Mouse (Mus musculus) neural tube, embryonic 12.5 days (tissue): ENCODE measurements at regions not wholly inside any gene's neighbourhood (a gene's known extent, or its start where the extent isn't known, plus 50 kb on each side); places are given as distances from the start of the nearest gene placed in this dataset.

Experiments used
- ATAC-seq: fragments of 200-750 bp; cut with Nextera tagmentation; 2 replicates; pipeline ENCODE4 v1.8.0; 2017; ENCODE audit warnings: low read depth, mild to moderate bottlenecking, moderate TSS enrichment, moderate library complexity; ENCODE audit not compliant: low FRiP score
- H3K27ac ChIP-seq: fragments of 300-500 bp; sonication (generic); 2 replicates; pipeline ENCODE4 v1.5.1; 2016
- H3K27me3 ChIP-seq: fragments of 300-500 bp; sonication (generic); replicated peaks from 2 replicates; pipeline ENCODE4 v1.6.1; 2016; ENCODE audit warnings: mild to moderate bottlenecking
- H3K36me3 ChIP-seq: fragments of 300-500 bp; sonication (generic); 2 replicates; pipeline ENCODE4 v1.6.1; 2016; ENCODE audit warnings: mild to moderate bottlenecking
- H3K4me1 ChIP-seq: fragments of 300-500 bp; sonication (generic); 2 replicates; pipeline ENCODE4 v1.6.1; 2016
- H3K4me2 ChIP-seq: fragments of 300-500 bp; sonication (generic); replicated peaks from 2 replicates; pipeline ENCODE4 v1.6.1; 2016; ENCODE audit warnings: mild to moderate bottlenecking
- H3K4me3 ChIP-seq: fragments of 300-500 bp; sonication (generic); 2 replicates; pipeline ENCODE4 v1.5.1; 2016
- H3K9ac ChIP-seq: fragments of 300-500 bp; sonication (generic); 2 replicates; pipeline ENCODE4 v1.6.1; 2016; ENCODE audit warnings: mild to moderate bottlenecking
- H3K9me3 ChIP-seq: fragments of 300-500 bp; sonication (generic); 2 replicates; pipeline ENCODE4 v1.6.1; 2016; ENCODE audit warnings: mild to moderate bottlenecking
- WGBS: fragments of 180-500 bp; shearing (Covaris S2); methylation state at CpG from one replicate; pipeline ENCODE4 v1.1.7; 2016; 5-methylcytosine and 5-hydroxymethylcytosine counted together

DNA sequence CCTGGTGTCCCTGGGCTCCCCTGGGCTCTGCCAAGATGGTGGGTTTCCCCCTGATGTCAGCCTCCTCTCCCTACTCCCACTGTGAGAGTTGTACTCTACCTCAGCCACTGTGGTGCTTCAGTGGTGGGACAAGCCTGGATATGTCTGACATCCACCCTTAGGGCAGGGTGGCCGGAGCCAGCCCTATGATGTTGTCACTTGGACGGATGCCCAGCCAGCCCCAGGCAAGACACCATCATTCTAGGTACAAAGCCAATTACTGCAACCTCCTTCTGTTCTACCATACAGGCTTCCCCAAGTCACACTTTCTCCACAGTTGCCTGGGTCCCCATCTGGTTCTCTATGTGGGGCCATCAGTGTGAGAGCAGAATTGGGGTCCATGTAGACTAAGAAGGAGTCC lies 141.0 kb upstream of the Smim23 start:
- Histone ChIP-seq H3K27ac (no peak overlapping the region), H3K4me1 (0 out of 2 replicates have a peak, but pooled peaks cover 5% of the 10 kb centered on the region), H3K27me3 (no peaks in the 10 kb centered on the region), H3K4me2 (no peak overlapping the region), H3K4me3 (no peak overlapping the region), H3K9ac (no peak overlapping the region), H3K9me3 (no peaks in the 10 kb centered on the region), H3K36me3 (no peaks in the 10 kb centered on the region)
- ATAC-seq, result no peak
- WGBS, result 88% methylated on average over 2 of the region's 2 CpGs

DNA sequence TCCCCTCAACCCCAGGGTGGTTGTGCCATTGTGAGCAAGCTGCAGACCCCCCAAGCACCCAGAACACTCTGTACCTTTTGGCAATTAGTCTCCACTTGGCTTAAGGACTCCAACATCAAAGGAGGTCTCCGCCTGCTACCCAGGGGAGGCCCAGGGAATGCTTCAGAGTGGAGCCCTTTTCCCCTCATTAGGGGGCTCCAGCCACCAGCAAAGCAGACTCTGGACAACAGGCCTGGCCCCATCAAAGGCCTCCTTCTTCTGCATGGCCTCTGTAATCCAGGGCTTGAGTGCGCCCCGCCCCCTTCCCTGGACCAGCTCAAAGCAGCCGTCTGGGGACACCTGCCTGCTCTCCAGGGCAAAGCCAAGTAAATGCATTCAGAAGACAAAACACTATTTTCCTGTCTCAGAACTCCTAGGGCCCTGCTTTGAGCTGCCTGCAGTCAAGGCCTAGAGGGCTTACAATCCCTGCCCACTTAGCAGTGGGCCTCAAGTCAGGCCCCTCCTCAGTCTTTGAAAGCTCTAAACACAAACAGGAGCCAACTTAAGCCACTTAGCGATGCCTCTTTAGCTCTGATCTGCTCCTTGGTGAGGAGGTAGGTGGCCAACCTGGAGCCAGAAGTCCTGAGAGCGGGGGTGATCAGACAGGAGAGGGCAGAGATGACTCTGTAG lies 139.4 kb upstream of the Smim23 start:
- H3K27ac ChIP-seq, result no peak overlapping the region
- WGBS, result 18% methylated on average over 6 of the region's 6 CpGs
- H3K27me3 ChIP-seq, result no peaks in the 10 kb centered on the region

DNA sequence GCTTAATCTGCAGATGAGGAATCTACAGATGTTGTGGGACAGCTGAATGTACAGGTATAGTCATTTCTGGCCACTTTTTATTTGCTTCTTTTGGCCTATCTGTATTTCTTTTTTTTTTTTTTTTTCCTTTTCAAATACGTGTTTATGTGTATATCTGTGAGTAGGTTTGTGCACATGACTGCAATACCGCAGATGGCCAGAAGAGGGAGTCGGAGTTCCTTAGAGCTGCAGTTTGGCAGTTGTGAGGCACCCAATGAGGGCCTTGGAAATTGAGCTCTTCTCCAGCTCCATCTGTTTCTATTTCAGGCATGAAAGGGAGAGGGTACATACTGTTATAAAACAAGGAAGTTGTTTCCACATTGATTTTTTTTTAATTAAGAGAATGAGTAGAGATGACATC lies 137.2 kb upstream of the Smim23 start:
- no peak overlapping the region for H3K4me2 ChIP-seq
- 77% methylated on average over 3 of the region's 3 CpGs for WGBS
- H3K27ac ChIP-seq, result no peak overlapping the region
- H3K9me3 ChIP-seq, result no peaks in the 10 kb centered on the region
- no peak overlapping the region for H3K4me3 ChIP-seq
- H3K36me3 ChIP-seq, result no peaks in the 10 kb centered on the region
- 0 out of 2 replicates have a peak, but pooled peaks cover 5% of the 10 kb centered on the region for H3K4me1 ChIP-seq
- no peak overlapping the region for H3K9ac ChIP-seq
- no peak for ATAC-seq
- H3K27me3 ChIP-seq, result no peaks in the 10 kb centered on the region

More for the DNA sequence above, 139.4 kb upstream of the Smim23 start:
- H3K4me2 ChIP-seq, result no peak overlapping the region
- no peak for ATAC-seq
- H3K4me1 ChIP-seq, result 0 out of 2 replicates have a peak, but pooled peaks cover 5% of the 10 kb centered on the region
- no peaks in the 10 kb centered on the region for H3K36me3 ChIP-seq
- no peaks in the 10 kb centered on the region for H3K9me3 ChIP-seq
- no peak overlapping the region for H3K9ac ChIP-seq
- no peak overlapping the region for H3K4me3 ChIP-seq

DNA sequence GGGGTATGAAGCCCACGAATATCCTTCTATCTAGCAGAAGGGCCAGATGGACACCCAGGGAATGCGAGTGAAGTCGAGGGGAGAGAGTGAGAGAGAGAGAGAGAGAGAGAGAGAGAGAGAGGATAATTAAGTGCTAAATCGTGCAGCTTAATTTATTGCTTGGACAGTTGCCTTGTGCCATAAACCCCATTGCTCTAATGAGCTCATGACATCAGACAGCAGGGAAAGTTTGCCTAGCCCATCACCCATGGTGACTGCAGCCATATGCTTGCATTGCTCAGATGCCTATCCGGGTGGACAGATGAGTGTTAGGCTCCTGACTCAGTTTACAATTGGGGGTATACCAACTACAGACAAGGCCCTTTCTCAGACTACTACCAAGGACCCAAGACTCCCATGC lies 134.6 kb upstream of the Smim23 start:
- H3K4me1 ChIP-seq, result 0 out of 2 replicates have a peak, but pooled peaks cover 5% of the 10 kb centered on the region
- H3K4me3 ChIP-seq, result no peak overlapping the region
- no peak overlapping the region for H3K27ac ChIP-seq
- H3K27me3 ChIP-seq, result no peaks in the 10 kb centered on the region
- H3K36me3 ChIP-seq, result no peaks in the 10 kb centered on the region
- WGBS, result 40% methylated on average over 5 of the region's 5 CpGs
- H3K9me3 ChIP-seq, result no peaks in the 10 kb centered on the region
- no peak overlapping the region for H3K9ac ChIP-seq
- H3K4me2 ChIP-seq, result no peak overlapping the region
- no peak for ATAC-seq

DNA sequence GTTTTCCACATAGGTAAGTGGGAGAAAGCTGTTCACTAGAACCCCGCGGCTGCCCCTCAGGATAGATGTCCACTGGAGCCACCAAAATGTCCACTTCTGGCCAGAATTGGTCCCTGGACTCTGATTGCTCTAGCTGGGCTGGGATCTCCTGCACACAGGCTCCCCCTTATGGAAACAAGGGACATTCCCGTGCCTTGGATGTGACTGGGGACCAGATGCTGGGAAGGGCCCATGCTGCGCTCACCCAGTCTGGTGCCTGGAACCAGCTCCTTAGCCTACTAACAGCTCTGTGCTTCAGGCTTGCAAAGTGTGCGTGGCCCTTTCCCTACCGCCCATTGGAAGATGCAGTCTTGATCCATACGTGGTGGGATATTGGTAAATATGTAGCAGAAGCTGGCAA lies 132.6 kb upstream of the Smim23 start:
- Histone ChIP-seq H3K4me1 (no peaks in the 10 kb centered on the region), H3K9me3 (no peaks in the 10 kb centered on the region), H3K27me3 (no peaks in the 10 kb centered on the region), H3K4me3 (no peak overlapping the region), H3K36me3 (no peaks in the 10 kb centered on the region), H3K9ac (no peak overlapping the region), H3K4me2 (no peak overlapping the region), H3K27ac (no peak overlapping the region)
- no peak for ATAC-seq
- 41% methylated on average over 7 of the region's 7 CpGs for WGBS

DNA sequence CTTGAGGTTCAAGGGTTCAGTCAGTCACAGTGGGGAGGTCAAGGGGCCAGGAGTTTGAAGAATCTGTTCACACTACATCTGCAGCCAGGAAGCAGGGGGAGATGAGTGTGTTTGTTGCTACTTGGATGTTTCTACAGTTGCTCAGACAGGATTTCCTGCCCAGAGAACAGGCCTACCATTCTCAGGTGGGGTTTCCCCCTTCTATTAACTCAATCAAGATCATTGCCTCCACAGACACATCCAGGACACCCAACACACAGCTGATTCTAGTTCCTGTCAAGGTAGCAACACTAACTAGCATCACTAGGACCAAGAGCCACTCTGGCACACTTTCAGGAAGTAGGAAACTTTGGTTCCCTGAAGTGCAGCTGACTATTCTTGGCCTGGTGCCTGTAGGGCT lies 127.9 kb upstream of the Smim23 start:
- H3K9ac ChIP-seq, result no peak overlapping the region
- H3K4me1 ChIP-seq, result no peaks in the 10 kb centered on the region
- no peak overlapping the region for H3K4me2 ChIP-seq
- no peaks in the 10 kb centered on the region for H3K36me3 ChIP-seq
- H3K9me3 ChIP-seq, result no peaks in the 10 kb centered on the region
- ATAC-seq, result no peak
- H3K4me3 ChIP-seq, result no peak overlapping the region
- no peaks in the 10 kb centered on the region for H3K27me3 ChIP-seq
- no peak overlapping the region for H3K27ac ChIP-seq

DNA sequence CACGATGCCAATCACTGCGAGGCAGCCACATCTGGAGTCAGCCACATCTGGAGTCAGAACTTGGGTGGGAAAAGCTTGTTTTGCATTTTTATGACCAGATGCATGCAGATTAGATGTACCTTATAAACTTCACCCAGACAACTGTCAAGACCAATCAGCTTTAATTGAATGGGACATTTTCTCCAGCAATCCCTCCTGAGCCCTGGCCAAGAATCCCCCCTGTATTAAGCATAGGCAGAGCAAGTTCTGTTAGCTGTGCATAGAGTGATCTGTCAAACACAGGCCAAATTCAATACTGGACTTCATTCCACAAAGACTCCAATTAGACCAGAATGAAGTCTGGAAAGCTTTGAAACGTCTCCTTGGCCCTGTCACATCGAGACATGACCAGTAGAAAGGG lies 123.7 kb upstream of the Smim23 start:
- Histone ChIP-seq H3K27ac (no peak overlapping the region), H3K9me3 (no peaks in the 10 kb centered on the region), H3K27me3 (no peaks in the 10 kb centered on the region), H3K4me1 (no peaks in the 10 kb centered on the region), H3K4me2 (no peak overlapping the region), H3K36me3 (no peaks in the 10 kb centered on the region), H3K4me3 (no peak overlapping the region), H3K9ac (no peak overlapping the region)
- WGBS, result 79% methylated on average over 4 of the region's 4 CpGs
- ATAC-seq, result no peak

DNA sequence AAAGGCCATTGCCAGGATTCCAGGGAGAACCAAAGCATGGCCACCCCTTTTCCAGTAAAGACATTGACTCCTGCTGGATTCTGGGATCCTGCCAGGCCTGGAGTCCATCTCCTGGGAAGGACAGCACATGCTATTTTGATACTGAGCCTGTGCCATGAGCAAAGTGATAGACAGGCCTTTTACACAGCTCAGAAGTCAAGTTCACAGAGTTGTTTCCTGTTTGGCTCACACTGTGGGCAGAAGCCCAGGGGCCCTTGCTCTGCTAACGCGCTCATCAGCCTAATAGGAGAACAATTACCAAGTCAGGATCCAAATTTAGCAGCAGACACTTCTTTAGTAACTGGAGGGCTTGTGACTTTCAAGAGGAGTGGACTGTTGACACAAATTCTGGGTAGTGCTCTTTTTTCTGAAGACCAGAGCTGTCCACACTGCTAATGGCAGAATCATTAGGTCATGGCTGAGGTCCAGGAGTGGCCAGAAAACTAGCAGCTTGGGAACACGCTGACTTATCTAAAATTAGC lies 122.1 kb upstream of the Smim23 start:
- 78% methylated on average over 3 of the region's 3 CpGs for WGBS
- no peaks in the 10 kb centered on the region for H3K36me3 ChIP-seq
- no peaks in the 10 kb centered on the region for H3K9me3 ChIP-seq
- H3K27me3 ChIP-seq, result no peaks in the 10 kb centered on the region
- no peak for ATAC-seq
- no peak overlapping the region for H3K9ac ChIP-seq
- H3K27ac ChIP-seq, result no peak overlapping the region
- no peak overlapping the region for H3K4me2 ChIP-seq
- H3K4me3 ChIP-seq, result no peak overlapping the region
- H3K4me1 ChIP-seq, result peaks cover 5% of the 10 kb centered on the region; the same call in 1 of the 2 replicates

DNA sequence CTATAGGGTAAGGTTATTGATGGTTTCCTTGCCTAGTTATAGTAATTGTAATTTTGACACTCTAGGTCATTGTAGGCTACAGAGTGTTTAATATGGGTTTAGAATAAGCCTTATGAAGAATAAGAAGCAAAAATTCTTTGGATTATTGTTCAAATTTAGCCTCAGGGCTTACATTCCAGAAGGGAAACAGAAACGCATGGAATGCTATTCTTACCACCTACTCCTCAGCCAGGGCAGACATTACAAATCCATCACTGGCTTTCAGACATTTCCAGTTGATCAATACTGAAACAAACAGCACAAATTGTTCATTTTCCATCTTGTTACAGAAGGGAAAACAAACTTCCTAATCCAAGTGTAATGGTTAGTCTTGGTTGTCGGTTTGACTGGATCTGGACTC lies 120.7 kb upstream of the Smim23 start:
- Histone ChIP-seq H3K9ac (no peak overlapping the region), H3K9me3 (no peaks in the 10 kb centered on the region), H3K36me3 (no peaks in the 10 kb centered on the region), H3K4me3 (no peak overlapping the region), H3K27me3 (no peaks in the 10 kb centered on the region), H3K4me1 (peaks cover 6% of the 10 kb centered on the region; the same call in 1 of the 2 replicates), H3K4me2 (no peak overlapping the region), H3K27ac (no peak overlapping the region)
- 90% methylated on average over 2 of the region's 2 CpGs for WGBS
- ATAC-seq, result no peak

DNA sequence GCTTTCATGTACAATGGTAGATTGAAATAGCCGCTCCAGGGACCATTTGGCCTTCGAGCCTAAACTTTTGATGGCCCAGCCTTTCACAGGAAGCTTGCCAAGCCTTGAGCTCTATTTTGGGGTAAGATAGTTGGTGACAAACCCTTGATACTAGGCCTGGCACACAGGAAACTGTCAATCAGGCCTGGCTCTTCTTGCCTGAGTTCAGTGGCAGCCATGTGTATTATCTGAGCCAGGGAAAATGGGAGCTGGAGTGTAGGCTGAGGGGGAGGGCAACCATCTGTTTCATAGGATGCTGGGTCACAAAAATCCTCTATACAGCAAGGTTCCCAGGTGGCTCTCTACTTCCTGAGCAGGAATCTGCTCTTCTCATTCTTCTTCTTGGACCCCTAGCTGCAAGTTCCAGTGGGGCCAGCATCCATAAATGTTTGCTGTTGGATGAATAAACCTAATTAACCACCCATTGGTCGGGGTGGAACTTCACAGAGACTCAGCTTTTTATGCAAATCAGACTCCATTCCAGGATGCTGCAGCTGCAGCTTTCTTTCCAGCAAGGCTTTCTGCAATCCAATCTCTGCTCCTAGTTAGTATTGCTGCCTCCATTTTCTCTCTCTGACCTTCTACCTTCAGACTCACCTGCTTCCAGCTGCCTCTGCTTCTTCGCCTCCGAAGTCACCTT lies 117.1 kb upstream of the Smim23 start:
- no peak overlapping the region for H3K27ac ChIP-seq
- WGBS, result 69% methylated on average over 5 of the region's 5 CpGs
- no peak for ATAC-seq

DNA sequence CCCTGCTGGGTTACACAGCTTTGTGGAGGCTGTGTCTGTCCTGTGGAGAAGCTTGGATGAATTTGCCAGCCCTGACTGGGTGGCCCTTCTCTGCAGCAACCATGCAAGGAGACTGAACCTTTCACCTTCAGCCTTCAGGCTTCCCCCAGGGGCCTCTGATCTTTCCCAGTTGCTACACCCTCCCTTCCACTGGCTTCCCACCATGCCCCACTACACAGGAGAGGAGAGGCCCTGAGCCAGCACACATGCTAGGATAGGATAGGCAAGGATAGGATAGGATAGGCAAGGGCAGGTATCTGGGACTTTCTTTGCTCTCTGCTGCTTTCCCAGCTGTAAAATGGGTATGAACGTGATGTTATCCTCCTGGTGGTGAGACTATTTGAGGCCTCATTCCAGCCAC lies 114.7 kb upstream of the Smim23 start:
- Histone ChIP-seq H3K27ac (no peak overlapping the region), H3K4me3 (no peak overlapping the region), H3K9ac (no peak overlapping the region), H3K9me3 (no peaks in the 10 kb centered on the region), H3K36me3 (no peaks in the 10 kb centered on the region), H3K27me3 (no peaks in the 10 kb centered on the region), H3K4me2 (no peak overlapping the region), H3K4me1 (peaks cover 6% of the 10 kb centered on the region; the same call in 1 of the 2 replicates)
- no peak for ATAC-seq
- WGBS, result 86% methylated on average over 1 of the region's 1 CpGs

More for the DNA sequence above, 117.1 kb upstream of the Smim23 start:
- no peaks in the 10 kb centered on the region for H3K36me3 ChIP-seq
- H3K4me1 ChIP-seq, result peaks cover 6% of the 10 kb centered on the region; the same call in 1 of the 2 replicates
- H3K27me3 ChIP-seq, result no peaks in the 10 kb centered on the region
- H3K4me3 ChIP-seq, result no peak overlapping the region
- no peak overlapping the region for H3K4me2 ChIP-seq
- H3K9me3 ChIP-seq, result no peaks in the 10 kb centered on the region
- no peak overlapping the region for H3K9ac ChIP-seq

DNA sequence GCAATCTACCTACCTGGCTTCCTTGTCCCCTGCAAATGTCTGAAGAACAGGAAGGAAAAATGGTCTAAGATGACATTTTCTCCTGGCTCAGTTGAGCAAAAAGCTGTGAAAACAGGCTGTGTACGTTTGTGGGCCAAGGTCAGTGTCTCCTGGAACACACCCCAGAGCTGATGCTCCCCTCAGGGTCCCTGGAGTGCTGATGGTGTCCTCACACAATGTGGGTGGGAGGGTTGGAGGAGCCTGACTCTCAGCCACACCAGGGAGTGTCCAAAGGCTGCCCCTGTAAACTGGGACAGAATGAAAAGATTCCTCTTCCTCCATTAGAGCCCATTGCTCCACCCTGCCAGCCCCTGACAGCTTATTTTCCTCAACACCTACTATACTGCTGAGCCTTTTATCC lies 112.8 kb upstream of the Smim23 start:
- Histone ChIP-seq H3K36me3 (no peaks in the 10 kb centered on the region), H3K9ac (no peak overlapping the region), H3K27ac (no peak overlapping the region), H3K4me3 (no peak overlapping the region), H3K9me3 (no peaks in the 10 kb centered on the region), H3K4me2 (no peak overlapping the region), H3K4me1 (peaks cover 6% of the 10 kb centered on the region; the same call in 1 of the 2 replicates), H3K27me3 (no peaks in the 10 kb centered on the region)
- no peak for ATAC-seq
- 38% methylated on average over 1 of the region's 1 CpGs for WGBS
